Mouse (Mus musculus): ENCODE data around the gene Dclk1.

Gene Dclk1

GRCm38 (mm10) chr3:55539811-55540293, 297.7 kb downstream of the Dclk1 start:
- DNase-seq (ENCODE audit: inconsistent ontology term), result no peak

GRCm38 (mm10) chr3:55540406-55541140, 298.4 kb downstream of the Dclk1 start:
- DNase-seq (ENCODE audit: inconsistent ontology term), result no peak

- DNase-seq (ENCODE audit: inconsistent ontology term), result no peak
Observed at GRCm38 (mm10) chr3:55541799-55542198, 299.6 kb downstream of the Dclk1 start.

GRCm38 (mm10) chr3:55542310-55542709, 300.1 kb downstream of the Dclk1 start:
- DNase-seq (ENCODE audit: inconsistent ontology term), result peak; percentile 56

GRCm38 (mm10) chr3:55542947-55543346, 300.8 kb downstream of the Dclk1 start:
- peak; percentile 42 for DNase-seq (ENCODE audit: inconsistent ontology term)

GRCm38 (mm10) chr3:55543929-55544684, 301.9 kb downstream of the Dclk1 start:
- no peak for DNase-seq (ENCODE audit: inconsistent ontology term)

- DNase-seq (ENCODE audit: inconsistent ontology term), result no peak
Observed at GRCm38 (mm10) chr3:55545296-55545695, 303.1 kb downstream of the Dclk1 start.

- no peak for DNase-seq (ENCODE audit: inconsistent ontology term)
Observed at GRCm38 (mm10) chr3:55545916-55546315, 303.8 kb downstream of the Dclk1 start.

GRCm38 (mm10) chr3:55547106-55547505, 304.9 kb downstream of the Dclk1 start:
- DNase-seq (ENCODE audit: inconsistent ontology term), result no peak

- no peak for DNase-seq (ENCODE audit: inconsistent ontology term)
Observed at GRCm38 (mm10) chr3:55549376-55549775, 307.2 kb downstream of the Dclk1 start.

GRCm38 (mm10) chr3:55550962-55551361, 308.8 kb downstream of the Dclk1 start:
- no peak for DNase-seq (ENCODE audit: inconsistent ontology term)

GRCm38 (mm10) chr3:55551912-55552311, 309.7 kb downstream of the Dclk1 start:
- DNase-seq (ENCODE audit: inconsistent ontology term), result no peak

- DNase-seq (ENCODE audit: inconsistent ontology term), result no peak
Observed at GRCm38 (mm10) chr3:55553031-55553430, 310.9 kb downstream of the Dclk1 start.

GRCm38 (mm10) chr3:55555848-55556247, 313.7 kb downstream of the Dclk1 start:
- no peak for DNase-seq (ENCODE audit: inconsistent ontology term)

- no peak for DNase-seq (ENCODE audit: inconsistent ontology term)
Observed at GRCm38 (mm10) chr3:55558570-55558969, 316.4 kb downstream of the Dclk1 start.

- DNase-seq (ENCODE audit: inconsistent ontology term), result no peak
Observed at GRCm38 (mm10) chr3:55567476-55567875, 325.3 kb downstream of the Dclk1 start.

- DNase-seq (ENCODE audit: inconsistent ontology term), result no peak
Observed at GRCm38 (mm10) chr3:55569539-55569938, 327.4 kb downstream of the Dclk1 start.

GRCm38 (mm10) chr3:55571034-55571433, 328.9 kb downstream of the Dclk1 start:
- DNase-seq (ENCODE audit: inconsistent ontology term), result no peak

GRCm38 (mm10) chr3:55571552-55572296, 329.6 kb downstream of the Dclk1 start:
- DNase-seq (ENCODE audit: inconsistent ontology term), result peak; percentile 77

GRCm38 (mm10) chr3:55572297-55572681, 330.1 kb downstream of the Dclk1 start:
- no peak for DNase-seq (ENCODE audit: inconsistent ontology term)

GRCm38 (mm10) chr3:55574003-55574402, 331.8 kb downstream of the Dclk1 start:
- peak; percentile 60 for DNase-seq (ENCODE audit: inconsistent ontology term)

GRCm38 (mm10) chr3:55587434-55587971, 345.3 kb downstream of the Dclk1 start:
- no peak for DNase-seq (ENCODE audit: inconsistent ontology term)

All from Muller cell, postnatal 12 days (primary cell).